Mouse (Mus musculus): ENCODE results near the gene Vwa5b1. TPM values are rescaled to one million over a fixed set of nuclear protein-coding genes. Genes with fewer than 3 reads are reported as not detected.

The Vwa5b1 gene
- total and polyA plus RNA-seq, 3 experiments: not detected

DNA sequence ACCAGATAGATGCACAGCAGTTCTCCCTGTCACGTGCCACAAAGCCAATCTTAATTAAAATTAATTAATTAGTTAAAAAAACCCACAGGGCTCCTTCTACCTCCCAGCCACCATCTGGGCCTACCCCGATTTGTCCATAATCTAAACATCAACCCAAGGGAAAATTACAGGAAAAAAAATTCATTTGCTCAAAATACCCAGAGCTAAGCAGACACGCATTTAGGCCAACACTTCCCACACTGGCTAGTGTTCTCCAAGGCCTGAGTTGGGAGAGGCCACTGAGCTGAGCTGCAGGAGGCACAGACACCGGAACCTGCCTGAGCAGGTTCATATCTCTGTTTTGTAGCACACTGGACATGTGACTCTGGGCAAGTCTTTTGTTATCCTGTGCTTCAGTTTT is 86.7 kb downstream of the Vwa5b1 start:
- Histone ChIP-seq H3K79me2 (ENCODE audit: control insufficient read depth, insufficient read depth, low read length, poor library complexity) (no peaks in the 10 kb centered on the region), H3K4me3 (ENCODE audit: control insufficient read depth in 1 of 2, insufficient read depth in 1 of 2, low read depth in 2 of 2, low read length in 2 of 2) (no peak overlapping the region), H3K4me1 (ENCODE audit: control insufficient read depth in 1 of 2, insufficient read depth in 2 of 2, low read length in 2 of 2) (no peaks in the 10 kb centered on the region), H3K27me3 (ENCODE audit: control insufficient read depth in 1 of 2, insufficient read depth in 2 of 2, low read length in 2 of 2) (no peaks in the 10 kb centered on the region), H3K9ac (ENCODE audit: control insufficient read depth, low read depth, low read length, poor library complexity, severe bottlenecking) (no peak overlapping the region), H3K9me3 (replicated peaks; ENCODE audit: insufficient read depth, low read length) (no peaks in the 10 kb centered on the region), H3K36me3 (ENCODE audit: control insufficient read depth in 1 of 2, insufficient read depth in 2 of 2, low read length in 2 of 2) (no peaks in the 10 kb centered on the region), H3K27ac (ENCODE audit: control insufficient read depth, low read depth, low read length) (no peak overlapping the region)
- TF ChIP-seq TCF12 (IDR thresholded peaks at IDR 0.05; ENCODE audit: low read depth, low read length) (no peak), MAFK (IDR thresholded peaks at IDR 0.05; ENCODE audit: borderline replicate concordance, low read depth, low read length) (no peak), EP300 (IDR thresholded peaks at IDR 0.05; ENCODE audit: low read depth in 1 of 2, low read length in 2 of 2) (no peak), ZKSCAN1 (IDR thresholded peaks at IDR 0.05; ENCODE audit: low read depth, low read length) (no peak)
- no peak for DNase-seq (ENCODE audit: low read depth, low spot score)

DNA sequence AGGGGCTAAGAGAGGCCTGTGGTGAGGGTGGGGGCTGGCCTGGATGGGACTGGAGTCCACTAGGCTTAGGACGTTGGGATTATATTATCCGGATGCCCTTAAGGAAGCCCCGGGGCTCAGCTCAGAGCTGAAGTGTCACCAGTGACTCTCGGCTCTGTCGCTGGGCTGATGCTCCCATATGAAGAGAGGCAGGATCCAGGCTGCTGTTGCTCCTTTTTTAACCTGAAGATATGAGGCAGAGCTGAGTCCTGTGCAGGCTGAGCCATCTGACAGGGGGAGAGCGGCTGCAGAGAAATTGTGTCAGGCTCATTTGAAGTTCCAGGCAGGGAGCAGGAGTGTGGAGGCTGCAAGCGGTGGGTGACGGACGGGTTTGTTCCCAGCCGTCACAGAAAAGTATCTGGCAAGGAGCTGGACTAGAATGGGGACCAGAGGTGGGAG is 87.5 kb downstream of the Vwa5b1 start:
- DNase-seq (ENCODE audit: low read depth, low spot score): no peak
- Histone ChIP-seq H3K27me3 (ENCODE audit: control insufficient read depth in 1 of 2, insufficient read depth in 2 of 2, low read length in 2 of 2) (no peaks in the 10 kb centered on the region), H3K27ac (ENCODE audit: control insufficient read depth, low read depth, low read length) (no peak overlapping the region), H3K36me3 (ENCODE audit: control insufficient read depth in 1 of 2, insufficient read depth in 2 of 2, low read length in 2 of 2) (no peaks in the 10 kb centered on the region), H3K9me3 (replicated peaks; ENCODE audit: insufficient read depth, low read length) (no peaks in the 10 kb centered on the region), H3K4me1 (ENCODE audit: control insufficient read depth in 1 of 2, insufficient read depth in 2 of 2, low read length in 2 of 2) (no peaks in the 10 kb centered on the region), H3K79me2 (ENCODE audit: control insufficient read depth, insufficient read depth, low read length, poor library complexity) (no peaks in the 10 kb centered on the region), H3K9ac (ENCODE audit: control insufficient read depth, low read depth, low read length, poor library complexity, severe bottlenecking) (no peak overlapping the region), H3K4me3 (ENCODE audit: control insufficient read depth in 1 of 2, insufficient read depth in 1 of 2, low read depth in 2 of 2, low read length in 2 of 2) (no peak overlapping the region)
- TF ChIP-seq NRF1 (IDR thresholded peaks at IDR 0.05; ENCODE audit: insufficient read depth, low read depth, low read length, poor library complexity, severe bottlenecking): no peak
- TF ChIP-seq GABPA (IDR thresholded peaks at IDR 0.05; ENCODE audit: low read depth, low read length): no peak
- TF ChIP-seq POLR2AphosphoS5 (IDR thresholded peaks at IDR 0.05; ENCODE audit: borderline replicate concordance, low read depth, low read length): no peak
- TF ChIP-seq ETS1 (IDR thresholded peaks at IDR 0.05; ENCODE audit: low read depth, low read length): no peak
- TF ChIP-seq MAX (IDR thresholded peaks at IDR 0.05; ENCODE audit: low read length): no peak
- no peak for TF ChIP-seq JUND (IDR thresholded peaks at IDR 0.05; ENCODE audit: low read depth, low read length)
- TF ChIP-seq MEF2A (IDR thresholded peaks at IDR 0.05; ENCODE audit: extremely low read depth, insufficient replicate concordance, low read depth, low read length, poor library complexity, severe bottlenecking): no peak

DNA sequence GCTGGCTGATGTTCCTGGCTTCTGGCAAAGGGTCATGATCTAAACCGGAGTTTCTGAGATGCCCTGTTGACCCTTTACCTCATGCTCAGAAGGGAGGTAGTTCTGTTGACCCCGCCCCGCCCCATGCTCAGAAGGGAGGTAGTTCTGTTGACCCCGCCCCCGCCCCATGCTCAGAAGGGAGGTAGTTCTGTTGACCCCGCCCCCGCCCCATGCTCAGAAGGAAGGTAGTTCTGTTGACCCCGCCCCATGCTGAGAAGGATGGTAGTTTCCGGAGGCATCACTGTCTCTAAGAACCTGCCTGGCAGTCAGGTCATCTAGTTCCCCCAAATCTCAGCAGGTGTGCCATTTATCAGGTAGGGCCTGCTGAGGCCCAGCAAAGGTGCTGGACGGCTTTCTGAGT is 88.1 kb downstream of the Vwa5b1 start:
- Histone ChIP-seq H3K9me3 (replicated peaks; ENCODE audit: insufficient read depth, low read length) (no peaks in the 10 kb centered on the region), H3K4me3 (ENCODE audit: control insufficient read depth in 1 of 2, insufficient read depth in 1 of 2, low read depth in 2 of 2, low read length in 2 of 2) (no peak overlapping the region), H3K27ac (ENCODE audit: control insufficient read depth, low read depth, low read length) (no peak overlapping the region), H3K9ac (ENCODE audit: control insufficient read depth, low read depth, low read length, poor library complexity, severe bottlenecking) (no peak overlapping the region), H3K36me3 (ENCODE audit: control insufficient read depth in 1 of 2, insufficient read depth in 2 of 2, low read length in 2 of 2) (no peaks in the 10 kb centered on the region), H3K79me2 (ENCODE audit: control insufficient read depth, insufficient read depth, low read length, poor library complexity) (no peaks in the 10 kb centered on the region), H3K4me1 (ENCODE audit: control insufficient read depth in 1 of 2, insufficient read depth in 2 of 2, low read length in 2 of 2) (no peaks in the 10 kb centered on the region), H3K27me3 (ENCODE audit: control insufficient read depth in 1 of 2, insufficient read depth in 2 of 2, low read length in 2 of 2) (no peaks in the 10 kb centered on the region; a peak in 1 of 4 replicates)
- DNase-seq (ENCODE audit: low read depth, low spot score): no peak
- TF ChIP-seq BHLHE40 (IDR thresholded peaks at IDR 0.05; ENCODE audit: borderline replicate concordance, low read depth, low read length) (no peak), MAFK (IDR thresholded peaks at IDR 0.05; ENCODE audit: borderline replicate concordance, low read depth, low read length) (no peak), USF1 (IDR thresholded peaks at IDR 0.05; ENCODE audit: low read depth, low read length) (no peak), TAL1 (IDR thresholded peaks at IDR 0.05; ENCODE audit: low read length) (no peak), EP300 (IDR thresholded peaks at IDR 0.05; ENCODE audit: low read depth in 1 of 2, low read length in 2 of 2) (no peak), SMC3 (IDR thresholded peaks at IDR 0.05; ENCODE audit: low read depth, low read length) (no peak), NELFE (IDR thresholded peaks at IDR 0.05; ENCODE audit: low read depth, low read length) (no peak), ZKSCAN1 (IDR thresholded peaks at IDR 0.05; ENCODE audit: low read depth, low read length) (no peak), MEF2A (IDR thresholded peaks at IDR 0.05; ENCODE audit: extremely low read depth, insufficient replicate concordance, low read depth, low read length, poor library complexity, severe bottlenecking) (no peak), CHD2 (IDR thresholded peaks at IDR 0.05; ENCODE audit: low read length) (no peak)

All from MEL (cell line).